Mouse (Mus musculus) heart, postnatal 10 days (tissue): ENCODE data around the gene Gm20909. TPM values are rescaled to one million over a fixed set of nuclear protein-coding genes. Genes with fewer than 3 reads are reported as not detected.
"Not testable (repeated sequence)": the region's sequence is repeated elsewhere in the genome, so short reads cannot be mapped to it uniquely, and the experiment has no call there.

ENCODE experiments used
- DNase-seq, 2 experiments: peaks; one replicate each; pipeline ENCODE4 v3.0.0; 2021
- intact Hi-C: fragments of 180-260 bp; cut with DNase I; formaldehyde crosslinking; loops from one replicate; pipeline ENCODE4 v1.15.1; 2025
- total RNA-seq, 2 experiments: library from RNA; stranded (reverse); gene quantifications; 2 replicates each; pipeline ENCODE4 v1.2.3; 2021

Gene Gm20909
- total RNA-seq, result not detected

GRCm38 (mm10) chrY:21164270-21164669 lies at the start of gene Gm20909:
Gene Gm20909, plus strand, starts transcription at chrY:21164570.
- DNase-seq, intact Hi-C loops: not testable (repeated sequence)

Other genes with a start within 250 kb of the Gm20909 start
- gene Gm29866, start 170.9 kb upstream of the Gm20909 start, total RNA-seq, result not detected
- gene Gm20865, start 77.0 kb downstream of the Gm20909 start, total RNA-seq, result not detected